Mouse (Mus musculus) hindbrain, postnatal 0 days (tissue): ENCODE measurements around the gene Insr. TPM values are rescaled to one million over a fixed set of nuclear protein-coding genes. Genes with fewer than 3 reads are reported as not detected.

Experiments
- ATAC-seq: fragments of 200-750 bp; cut with Nextera tagmentation; 2 replicates; pipeline ENCODE4 v1.8.0; 2017; ENCODE audit warnings: mild to moderate bottlenecking, moderate TSS enrichment, moderate library complexity
- DNase-seq: peaks from one replicate; pipeline ENCODE4 v3.0.0-alpha.2; 2015; ENCODE audit warnings: low spot score
- H3K27ac ChIP-seq: fragments of 300-500 bp; sonication (generic); 2 replicates; pipeline ENCODE4 v1.5.1; 2014; ENCODE audit warnings: mild to moderate bottlenecking
- H3K27me3 ChIP-seq: fragments of 300-500 bp; sonication (generic); 2 replicates; pipeline ENCODE4 v1.6.1; 2014; ENCODE audit warnings: low read length, mixed read lengths; ENCODE audit not compliant: insufficient read depth
- H3K36me3 ChIP-seq: fragments of 300-500 bp; sonication (generic); 2 replicates; pipeline ENCODE4 v1.6.1; 2014; ENCODE audit warnings: low read length, mixed read lengths; ENCODE audit not compliant: insufficient read depth
- H3K4me1 ChIP-seq: fragments of 300-500 bp; sonication (generic); 2 replicates; pipeline ENCODE4 v1.6.1; 2014; ENCODE audit warnings: antibody characterized with exemption, low read length, mixed read lengths; ENCODE audit not compliant: insufficient read depth
- H3K4me2 ChIP-seq: fragments of 300-500 bp; sonication (generic); 2 replicates; pipeline ENCODE4 v1.6.1; 2014; ENCODE audit warnings: low read depth, mild to moderate bottlenecking, low read length, moderate library complexity, mixed read lengths
- H3K4me3 ChIP-seq: fragments of 300-500 bp; sonication (generic); 2 replicates; pipeline ENCODE4 v1.5.1; 2014; ENCODE audit warnings: low read length
- H3K9ac ChIP-seq: fragments of 300-500 bp; sonication (generic); replicated peaks from 2 replicates; pipeline ENCODE4 v1.6.1; 2014; ENCODE audit warnings: mild to moderate bottlenecking, low read length, moderate library complexity, mixed read lengths
- H3K9me3 ChIP-seq: fragments of 300-500 bp; sonication (generic); 2 replicates; pipeline ENCODE4 v1.6.1; 2016; ENCODE audit warnings: low read length, mixed read lengths
- CTCF ChIP-seq: IDR thresholded peaks from 2 replicates; pipeline ENCODE4 v1.5.1; 2016; ENCODE audit warnings: antibody characterized with exemption, control low read depth, low read depth
- WGBS: fragments of 180-500 bp; shearing (Covaris S2); extraction: QIAGEN DNeasy Blood & Tissue Kit; methylation state at CpG from one replicate; pipeline ENCODE4 v1.1.7; 2014; 5-methylcytosine and 5-hydroxymethylcytosine counted together
- polyA plus RNA-seq: library from polyadenylated mRNA; unstranded; fragments of >200 nt; fragmentation: Nextera tagmentation; extraction: Ambion mirVana; gene quantifications from 2 replicates; pipeline ENCODE4 v1.2.1, GENCODE M21; 2015
- total RNA-seq: library from RNA; depleted of rRNA; stranded (reverse); fragments of >200 nt; gene quantifications from 2 replicates; pipeline ENCODE4 v1.2.3, GENCODE M21; 2014

The Insr gene
- total and polyA plus RNA-seq, 2 experiments from 2014 or later = 34.0 to 46.9 TPM

DNA sequence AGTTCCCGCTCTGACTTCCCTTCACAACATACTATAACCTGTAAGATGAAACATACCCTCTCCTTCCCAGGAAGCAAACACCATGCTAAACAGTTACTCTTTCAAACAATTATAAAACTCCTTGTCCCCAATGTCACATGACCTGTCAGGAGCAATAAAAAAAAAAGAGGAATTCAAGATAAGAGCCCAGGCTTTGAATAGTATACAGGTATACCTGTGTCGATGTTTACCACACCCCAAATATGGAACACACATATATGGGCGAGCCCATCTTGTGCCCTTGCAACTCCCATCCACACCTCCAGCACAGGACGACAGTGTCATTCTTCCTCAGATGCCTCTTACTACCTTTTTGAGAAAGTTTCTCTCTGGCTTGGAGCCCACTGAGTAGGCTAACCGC is 18.3 kb downstream of the Insr start:
- Histone ChIP-seq H3K9me3 (no peaks in the 10 kb centered on the region), H3K4me3 (no peak overlapping the region), H3K27ac (no peak overlapping the region), H3K4me2 (no peak overlapping the region), H3K9ac (no peak overlapping the region), H3K36me3 (peaks cover 9% of the 10 kb centered on the region; the same call in 1 of the 2 replicates), H3K4me1 (no peaks in the 10 kb centered on the region), H3K27me3 (no peaks in the 10 kb centered on the region)
- no peak for DNase-seq
- ATAC-seq = no peak
- TF ChIP-seq CTCF = no peak
- WGBS = 89% methylated on average over 5 of the region's 5 CpGs

GRCm38 (mm10) chr8:3260127-3260811 is 19.1 kb downstream of the Insr start:
- DNase-seq (peak; percentile 32), ATAC-seq (peak; percentile 76)
- Histone ChIP-seq H3K27ac (no peak overlapping the region), H3K36me3 (peaks cover 9% of the 10 kb centered on the region; the same call in 1 of the 2 replicates), H3K27me3 (no peaks in the 10 kb centered on the region), H3K9me3 (no peaks in the 10 kb centered on the region), H3K9ac (no peak overlapping the region), H3K4me1 (no peaks in the 10 kb centered on the region), H3K4me2 (no peak overlapping the region), H3K4me3 (no peak overlapping the region)
- no peak for TF ChIP-seq CTCF
- WGBS = 42% methylated on average over 9 of the region's 9 CpGs

GRCm38 (mm10) chr8:3256147-3256940 is 23.1 kb downstream of the Insr start:
- no peak for TF ChIP-seq CTCF
- no peak overlapping the region for H3K4me2 ChIP-seq

GRCm38 (mm10) chr8:3255321-3255720 is 24.1 kb downstream of the Insr start:
- no peak for DNase-seq
- Histone ChIP-seq H3K4me3 (no peak overlapping the region), H3K4me2 (no peak overlapping the region), H3K36me3 (peaks cover 9% of the 10 kb centered on the region; the same call in 1 of the 2 replicates), H3K27ac (no peak overlapping the region), H3K4me1 (no peaks in the 10 kb centered on the region), H3K9ac (no peak overlapping the region), H3K9me3 (no peaks in the 10 kb centered on the region), H3K27me3 (no peaks in the 10 kb centered on the region)
- no peak for TF ChIP-seq CTCF
- 89% methylated on average over 1 of the region's 1 CpGs for WGBS
- ATAC-seq = no peak

More at GRCm38 (mm10) chr8:3256147-3256940, 23.1 kb downstream of the Insr start:
- no peaks in the 10 kb centered on the region for H3K27me3 ChIP-seq
- H3K9ac ChIP-seq = no peak overlapping the region
- H3K36me3 ChIP-seq = peaks cover 9% of the 10 kb centered on the region; the same call in 1 of the 2 replicates
- H3K27ac ChIP-seq = no peak overlapping the region
- H3K4me3 ChIP-seq = no peak overlapping the region
- ATAC-seq = no peak
- H3K4me1 ChIP-seq = no peaks in the 10 kb centered on the region
- H3K9me3 ChIP-seq = no peaks in the 10 kb centered on the region
- 90% methylated on average over 5 of the region's 5 CpGs for WGBS
- DNase-seq = no peak

GRCm38 (mm10) chr8:3253179-3253578 is 26.2 kb downstream of the Insr start:
- no peak overlapping the region for H3K9ac ChIP-seq
- 95% methylated on average over 4 of the region's 4 CpGs for whole genome bisulfite sequencing
- H3K36me3 ChIP-seq = peaks cover 5% of the 10 kb centered on the region; the same call in 1 of the 2 replicates
- H3K9me3 ChIP-seq = no peaks in the 10 kb centered on the region
- no peak for TF ChIP-seq CTCF
- H3K27me3 ChIP-seq = no peaks in the 10 kb centered on the region
- no peak overlapping the region for H3K4me2 ChIP-seq
- no peak for DNase-seq
- H3K4me3 ChIP-seq = no peak overlapping the region
- no peaks in the 10 kb centered on the region for H3K4me1 ChIP-seq
- no peak overlapping the region for H3K27ac ChIP-seq
- no peak for ATAC-seq

DNA sequence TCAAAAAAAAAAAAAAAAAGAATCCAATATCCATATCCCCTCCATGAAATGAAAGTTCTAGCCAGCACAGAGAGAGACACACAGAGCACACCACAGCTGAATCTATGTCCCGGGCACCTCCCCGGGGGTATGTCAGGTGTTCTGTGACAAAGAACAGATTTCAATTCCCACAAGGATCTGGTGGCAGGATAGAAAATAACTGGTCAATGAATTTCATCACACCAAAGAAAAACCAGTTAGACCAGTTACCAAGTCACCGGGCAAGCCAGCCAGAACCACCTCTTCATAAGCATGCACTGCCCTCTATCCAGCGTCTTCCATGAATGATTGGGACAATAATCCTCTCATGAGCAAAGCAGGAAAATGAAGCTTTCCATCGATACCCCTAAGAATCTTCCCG is 26.8 kb downstream of the Insr start:
- WGBS = 96% methylated on average over 6 of the region's 6 CpGs
- Histone ChIP-seq H3K9ac (no peak overlapping the region), H3K4me3 (no peak overlapping the region), H3K9me3 (no peaks in the 10 kb centered on the region), H3K36me3 (0 out of 2 replicates have a peak, but pooled peaks cover under 1% of the 10 kb centered on the region), H3K4me2 (no peak overlapping the region), H3K27ac (no peak overlapping the region), H3K27me3 (no peaks in the 10 kb centered on the region), H3K4me1 (no peaks in the 10 kb centered on the region)
- no peak for TF ChIP-seq CTCF
- DNase-seq = no peak
- ATAC-seq = no peak
